Mouse (Mus musculus): ENCODE measurements around the gene Ccdc107.

DNA sequence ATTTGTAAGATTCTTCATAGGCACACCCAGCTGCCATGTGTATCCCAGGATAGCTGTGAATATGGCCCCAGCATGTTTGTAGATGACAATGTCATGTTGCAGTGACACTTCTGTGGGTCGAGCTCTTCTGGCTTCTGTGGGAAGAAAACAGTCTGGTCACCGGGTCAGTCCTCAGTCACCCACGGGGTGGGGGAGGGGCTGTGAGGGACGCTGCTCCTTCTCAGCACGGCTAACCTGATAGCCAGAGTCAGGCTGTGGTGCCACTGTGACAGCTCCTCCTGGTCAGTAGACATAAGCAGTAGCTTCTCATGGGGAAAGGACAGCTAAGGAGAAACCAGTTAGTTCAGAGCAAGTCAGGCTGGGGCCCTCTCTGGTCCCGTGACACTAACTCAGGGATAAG lies 3.9 kb downstream of the Ccdc107 start:
- TF ChIP-seq MEF2A (IDR thresholded peaks at IDR 0.05; ENCODE audit: borderline replicate concordance, low read depth, low read length) = no peak
- TF ChIP-seq HCFC1 (IDR thresholded peaks at IDR 0.05; ENCODE audit: low read depth, low read length) = no peak
